Mouse (Mus musculus): Measurements from ENCODE around the gene Gm37419.

- no peak for TF ChIP-seq EP300 (IDR thresholded peaks at IDR 0.05; ENCODE audit: low read depth in 1 of 2, low read length in 2 of 2)
- TF ChIP-seq CHD2 (IDR thresholded peaks at IDR 0.05; ENCODE audit: low read length): no peak
- no peak for TF ChIP-seq USF2 (IDR thresholded peaks at IDR 0.05; ENCODE audit: borderline replicate concordance in 1 of 2, insufficient read depth in 1 of 2, low read depth in 1 of 2, low read length in 2 of 2)
- no peak for TF ChIP-seq CTCF (IDR thresholded peaks at IDR 0.05 in 2 of 3, conservative IDR thresholded peaks at IDR 0.05 in 1 of 3; ENCODE audit: control insufficient read depth in 1 of 3, insufficient read depth in 1 of 3, low read depth in 2 of 3, low read length in 3 of 3, poor library complexity in 1 of 3, severe bottlenecking in 1 of 3)
- no peak for TF ChIP-seq POLR2A (IDR thresholded peaks at IDR 0.05; ENCODE audit: control insufficient read depth in 1 of 2, insufficient read depth in 1 of 2, low read depth in 1 of 2, low read length in 2 of 2, poor library complexity in 1 of 2)
- no peak for TF ChIP-seq NRF1 (IDR thresholded peaks at IDR 0.05; ENCODE audit: insufficient read depth, low read depth, low read length, poor library complexity, severe bottlenecking)
- TF ChIP-seq GABPA (IDR thresholded peaks at IDR 0.05; ENCODE audit: low read depth, low read length): no peak
- TF ChIP-seq MAFK (IDR thresholded peaks at IDR 0.05; ENCODE audit: borderline replicate concordance, low read depth, low read length): no peak
- no peak for TF ChIP-seq GATA1 (IDR thresholded peaks at IDR 0.05; ENCODE audit: low read depth, low read length)
- TF ChIP-seq NELFE (IDR thresholded peaks at IDR 0.05; ENCODE audit: low read depth, low read length): no peak
- no peak for TF ChIP-seq POLR2AphosphoS2 (IDR thresholded peaks at IDR 0.05; ENCODE audit: low read length)
- TF ChIP-seq BHLHE40 (IDR thresholded peaks at IDR 0.05; ENCODE audit: borderline replicate concordance, low read depth, low read length): no peak
- no peak for TF ChIP-seq TAL1 (IDR thresholded peaks at IDR 0.05; ENCODE audit: low read length)
Observed at GRCm38 (mm10) chr16:23972901-23973300, 15.4 kb upstream of the Gm37419 start.

All from MEL (cell line).